In genomic region chr17:85578290-85578689, GRCm38 (mm10) we compare ENCODE assay signal across 28 mouse cellular contexts. TPM values are rescaled to one million over a fixed set of nuclear protein-coding genes. Genes with fewer than 3 reads are reported as not detected.
"Had no signal": no experiment of that assay in that cellular context is flagged by ENCODE, and none has a peak within 500 bp of the region (broad histone marks: within the 10 kb centered on the region; RNA-seq: fewer than 3 reads in every experiment).

No protein-coding gene starts in this region.

- H3K27ac ChIP-seq: embryonic facial prominence, embryonic 10.5 days; embryonic facial prominence, embryonic 12.5 days; embryonic facial prominence, embryonic 13.5 days; embryonic facial prominence, embryonic 15.5 days; forebrain, embryonic 10.5 days; forebrain, embryonic 12.5 days; forebrain, embryonic 13.5 days; forebrain, embryonic 15.5 days; gastrocnemius, adult 2 months; heart, adult 2 months had no signal

- H3K27me3 ChIP-seq: embryonic facial prominence, embryonic 12.5 days; embryonic facial prominence, embryonic 13.5 days; embryonic facial prominence, embryonic 15.5 days; forebrain, embryonic 15.5 days had no signal

- H3K4me3 ChIP-seq: embryonic facial prominence, embryonic 10.5 days; embryonic facial prominence, embryonic 12.5 days; embryonic facial prominence, embryonic 13.5 days; embryonic facial prominence, embryonic 15.5 days; erythroblast, embryonic 14.5 days; forebrain, embryonic 10.5 days; forebrain, embryonic 12.5 days; forebrain, embryonic 13.5 days; forebrain, embryonic 15.5 days; gastrocnemius, adult 2 months; heart, adult 2 months had no signal

- ATAC-seq: forebrain, embryonic 13.5 days; forebrain, embryonic 14.5 days; forebrain, embryonic 15.5 days; forebrain, embryonic 16.5 days; forebrain, postnatal 0 days had no signal

- DNase-seq: cerebellum, adult 2 months; cerebellum, adult 8-10 months; cerebellum, adult 9-10 months; cerebellum, adult 9-11 months; cerebellum, postnatal 10 days; cerebellum, postnatal 14 days; cerebellum, postnatal 25 days; cerebellum, postnatal 36 days; embryo, embryonic 11 days; forebrain, postnatal 0 days; gastrocnemius, adult 2 months; gastrocnemius, postnatal 10 days; gastrocnemius, postnatal 14 days; gastrocnemius, postnatal 25 days; gastrocnemius, postnatal 36 days had no signal

- H3K4me2 ChIP-seq: embryonic facial prominence, embryonic 12.5 days; embryonic facial prominence, embryonic 13.5 days; embryonic facial prominence, embryonic 15.5 days; forebrain, embryonic 12.5 days; forebrain, embryonic 13.5 days; forebrain, embryonic 15.5 days had no signal

- H3K4me1 ChIP-seq: embryonic facial prominence, embryonic 12.5 days; embryonic facial prominence, embryonic 13.5 days; embryonic facial prominence, embryonic 15.5 days; forebrain, embryonic 13.5 days; forebrain, embryonic 15.5 days had no signal

- H3K9ac ChIP-seq: embryonic facial prominence, embryonic 12.5 days; embryonic facial prominence, embryonic 13.5 days; embryonic facial prominence, embryonic 15.5 days; forebrain, embryonic 12.5 days; forebrain, embryonic 13.5 days; forebrain, embryonic 15.5 days; forebrain, postnatal 0 days had no signal

- H3K9me3 ChIP-seq: embryonic facial prominence, embryonic 10.5 days; embryonic facial prominence, embryonic 12.5 days; embryonic facial prominence, embryonic 13.5 days; embryonic facial prominence, embryonic 15.5 days; forebrain, embryonic 10.5 days; forebrain, embryonic 12.5 days; forebrain, embryonic 13.5 days; forebrain, embryonic 15.5 days had no signal

- H3K36me3 ChIP-seq: embryonic facial prominence, embryonic 10.5 days; embryonic facial prominence, embryonic 12.5 days; embryonic facial prominence, embryonic 13.5 days; embryonic facial prominence, embryonic 15.5 days; forebrain, embryonic 10.5 days; forebrain, embryonic 12.5 days; forebrain, embryonic 15.5 days had no signal

RNA-seq across cellular contexts. Expression of gene Six3, which starts 35.1 kb away (rescaled TPM):
- polyA plus RNA-seq: erythroblast, embryonic 14.5 days; gonadal fat pad, adult 2 months had no signal
